Mouse (Mus musculus): ENCODE measurements around the gene St8sia2. TPM values are rescaled to one million over a fixed set of nuclear protein-coding genes. Genes with fewer than 3 reads are reported as not detected.

Gene St8sia2
- polyA plus RNA-seq (2012; rRNA removed), result 0.15 and 0.20 TPM in 2 replicates

DNA sequence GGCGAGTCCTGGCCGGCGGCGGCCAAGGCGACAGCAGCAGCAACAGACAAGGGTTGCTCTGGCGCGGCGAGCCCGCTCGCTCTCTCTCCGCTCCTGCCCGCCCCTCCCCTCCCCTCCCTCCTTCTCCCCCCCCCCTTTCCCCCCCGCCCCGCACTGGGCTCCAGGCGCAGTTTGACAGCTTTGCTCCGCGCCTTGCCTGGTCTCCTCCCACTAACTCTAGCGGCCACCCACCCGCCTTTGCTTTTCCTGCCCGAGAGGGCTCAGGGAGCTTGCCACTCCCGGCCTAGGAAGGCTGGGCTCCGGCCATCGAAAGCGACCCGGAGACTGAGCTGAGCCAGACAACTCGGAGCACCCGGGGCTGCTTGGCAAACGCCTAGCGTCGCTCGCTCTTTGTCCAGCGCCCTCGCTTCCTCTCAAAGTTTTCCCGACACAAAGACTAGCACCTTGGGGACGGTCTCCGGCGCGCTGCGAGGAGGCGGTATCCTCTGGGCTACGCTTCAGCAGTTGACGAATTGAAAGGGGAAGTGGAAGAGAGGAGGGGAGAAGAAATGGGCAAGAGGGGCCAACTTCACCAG, at the start of gene St8sia2:
St8sia2 (minus strand) TSS at position 90 of the 575 bp plus-strand sequence.

